Mouse (Mus musculus) embryonic facial prominence, embryonic 13.5 days (tissue): ENCODE measurements around the gene Cav2. TPM values are rescaled to one million over a fixed set of nuclear protein-coding genes. Genes with fewer than 3 reads are reported as not detected.

Experiments used
- ATAC-seq: fragments of 200-750 bp; cut with Nextera tagmentation; 2 replicates; pipeline ENCODE4 v1.8.0; 2017; ENCODE audit warnings: low read depth; ENCODE audit not compliant: insufficient number of reproducible peaks, insufficient read depth, low FRiP score, low TSS enrichment
- H3K27ac ChIP-seq: fragments of 300-500 bp; sonication (generic); 2 replicates; pipeline ENCODE4 v1.5.1; 2015; ENCODE audit warnings: moderate library complexity, mild to moderate bottlenecking, inconsistent platforms
- H3K27me3 ChIP-seq: fragments of 300-500 bp; sonication (generic); 2 replicates; pipeline ENCODE4 v1.6.1; 2015; ENCODE audit warnings: mild to moderate bottlenecking, inconsistent platforms
- H3K36me3 ChIP-seq: fragments of 300-500 bp; sonication (generic); 2 replicates; pipeline ENCODE4 v1.6.1; 2015; ENCODE audit warnings: mild to moderate bottlenecking, inconsistent platforms
- H3K4me1 ChIP-seq: fragments of 300-500 bp; sonication (generic); 2 replicates; pipeline ENCODE4 v1.6.1; 2015; ENCODE audit warnings: inconsistent platforms
- H3K4me2 ChIP-seq: fragments of 300-500 bp; sonication (generic); 2 replicates; pipeline ENCODE4 v1.6.1; 2015; ENCODE audit warnings: moderate library complexity, mild to moderate bottlenecking, inconsistent platforms
- H3K4me3 ChIP-seq: fragments of 300-500 bp; sonication (generic); 2 replicates; pipeline ENCODE4 v1.5.1; 2015; ENCODE audit warnings: mild to moderate bottlenecking, inconsistent platforms
- H3K9ac ChIP-seq: fragments of 300-500 bp; sonication (generic); 2 replicates; pipeline ENCODE4 v1.6.1; 2015; ENCODE audit warnings: mild to moderate bottlenecking, inconsistent platforms
- H3K9me3 ChIP-seq: fragments of 300-500 bp; sonication (generic); 2 replicates; pipeline ENCODE4 v1.6.1; 2016; ENCODE audit warnings: inconsistent platforms
- WGBS: fragments of 180-500 bp; shearing (Covaris S2); methylation state at CpG from one replicate; pipeline ENCODE4 v1.1.7; 2015; ENCODE audit warnings: mixed read lengths; 5-methylcytosine and 5-hydroxymethylcytosine counted together
- polyA plus RNA-seq: library from polyadenylated mRNA; unstranded; fragments of >200 nt; fragmentation: Nextera tagmentation; extraction: Ambion mirVana; gene quantifications from 2 replicates; pipeline ENCODE4 v1.2.1, GENCODE M21; 2015

Cav2 gene
- polyA plus RNA-seq: 15.6 and 15.8 TPM in 2 replicates

- peaks cover 11% of the 10 kb centered on the region for H3K27me3 ChIP-seq
- 1% methylated on average over 40 of the region's 40 CpGs for WGBS
- peaks cover 18% of the 10 kb centered on the region for H3K4me1 ChIP-seq
- H3K9me3 ChIP-seq: no peaks in the 10 kb centered on the region
- peak; percentile 74; the same call in 1 of the 2 replicates for ATAC-seq
- H3K27ac ChIP-seq: peak within 1 kb of the TSS; percentile 33; the same call in 1 of the 2 replicates
- peak within 1 kb of the TSS; percentile 57 for H3K4me3 ChIP-seq
- H3K36me3 ChIP-seq: no peaks in the 10 kb centered on the region
- H3K4me2 ChIP-seq: peak within 1 kb of the TSS; percentile 94
- H3K9ac ChIP-seq: peak within 1 kb of the TSS; percentile 76
These were observed at the start of gene Cav2 for GRCm38 (mm10) chr6:17280939-17281756. TSS of gene Cav2 (plus strand) at chr6:17281185.

- Histone ChIP-seq H3K27ac (no peak overlapping the region), H3K9me3 (0 out of 2 replicates have a peak, but pooled peaks cover 4% of the 10 kb centered on the region), H3K27me3 (no peaks in the 10 kb centered on the region), H3K36me3 (no peaks in the 10 kb centered on the region), H3K9ac (no peak overlapping the region), H3K4me3 (no peak overlapping the region), H3K4me2 (no peak overlapping the region), H3K4me1 (no peaks in the 10 kb centered on the region)
- 95% methylated on average over 1 of the region's 1 CpGs for WGBS
- ATAC-seq: no peak
These were observed 41.3 kb upstream of the Cav2 start for GRCm38 (mm10) chr6:17239693-17240092.

GRCm38 (mm10) chr6:17241013-17241412, 40.0 kb upstream of the Cav2 start:
- H3K27me3 ChIP-seq: no peaks in the 10 kb centered on the region
- H3K36me3 ChIP-seq: no peaks in the 10 kb centered on the region
- 88% methylated on average over 1 of the region's 1 CpGs for WGBS
- no peak overlapping the region for H3K27ac ChIP-seq
- H3K4me1 ChIP-seq: no peaks in the 10 kb centered on the region
- 0 out of 2 replicates have a peak, but pooled peaks cover 4% of the 10 kb centered on the region for H3K9me3 ChIP-seq
- no peak overlapping the region for H3K9ac ChIP-seq
- ATAC-seq: no peak
- H3K4me2 ChIP-seq: no peak overlapping the region
- no peak overlapping the region for H3K4me3 ChIP-seq

- no peak for ATAC-seq
These were observed 34.0 kb upstream of the Cav2 start for GRCm38 (mm10) chr6:17246959-17247358.

GRCm38 (mm10) chr6:17247673-17248072, 33.3 kb upstream of the Cav2 start:
- H3K27ac ChIP-seq: no peak overlapping the region
- H3K36me3 ChIP-seq: no peaks in the 10 kb centered on the region
- no peak for ATAC-seq
- H3K9ac ChIP-seq: no peak overlapping the region
- no peak overlapping the region for H3K4me3 ChIP-seq
- 88% methylated on average over 3 of the region's 3 CpGs for WGBS
- H3K9me3 ChIP-seq: no peaks in the 10 kb centered on the region
- H3K4me2 ChIP-seq: no peak overlapping the region
- H3K4me1 ChIP-seq: no peaks in the 10 kb centered on the region
- no peaks in the 10 kb centered on the region for H3K27me3 ChIP-seq

More at GRCm38 (mm10) chr6:17246959-17247358, 34.0 kb upstream of the Cav2 start:
- Histone ChIP-seq H3K36me3 (no peaks in the 10 kb centered on the region), H3K9ac (no peak overlapping the region), H3K27me3 (no peaks in the 10 kb centered on the region), H3K4me1 (no peaks in the 10 kb centered on the region), H3K9me3 (no peaks in the 10 kb centered on the region), H3K4me3 (no peak overlapping the region), H3K27ac (no peak overlapping the region), H3K4me2 (no peak overlapping the region)
- WGBS: 92% methylated on average over 2 of the region's 2 CpGs

GRCm38 (mm10) chr6:17248241-17248640, 32.7 kb upstream of the Cav2 start:
- 59% methylated on average over 1 of the region's 1 CpGs for WGBS
- no peaks in the 10 kb centered on the region for H3K9me3 ChIP-seq
- no peak overlapping the region for H3K9ac ChIP-seq
- H3K4me3 ChIP-seq: no peak overlapping the region
- no peak overlapping the region for H3K4me2 ChIP-seq
- no peak overlapping the region for H3K27ac ChIP-seq
- no peaks in the 10 kb centered on the region for H3K36me3 ChIP-seq
- no peaks in the 10 kb centered on the region for H3K4me1 ChIP-seq
- no peaks in the 10 kb centered on the region for H3K27me3 ChIP-seq
- ATAC-seq: no peak

- H3K4me2 ChIP-seq: no peak overlapping the region
- ATAC-seq: no peak
- 30% methylated on average over 1 of the region's 1 CpGs for WGBS
These were observed 29.0 kb upstream of the Cav2 start for GRCm38 (mm10) chr6:17251958-17252357.

GRCm38 (mm10) chr6:17258142-17258541, 22.8 kb upstream of the Cav2 start:
- Histone ChIP-seq H3K9me3 (no peaks in the 10 kb centered on the region), H3K4me2 (no peak overlapping the region), H3K9ac (no peak overlapping the region), H3K27ac (no peak overlapping the region), H3K27me3 (no peaks in the 10 kb centered on the region), H3K4me1 (no peaks in the 10 kb centered on the region), H3K4me3 (no peak overlapping the region), H3K36me3 (no peaks in the 10 kb centered on the region)
- 90% methylated on average over 1 of the region's 1 CpGs for WGBS
- no peak for ATAC-seq

More at GRCm38 (mm10) chr6:17251958-17252357, 29.0 kb upstream of the Cav2 start:
- no peaks in the 10 kb centered on the region for H3K4me1 ChIP-seq
- no peaks in the 10 kb centered on the region for H3K36me3 ChIP-seq
- H3K27me3 ChIP-seq: no peaks in the 10 kb centered on the region
- no peak overlapping the region for H3K27ac ChIP-seq
- no peak overlapping the region for H3K4me3 ChIP-seq
- no peak overlapping the region for H3K9ac ChIP-seq
- no peaks in the 10 kb centered on the region for H3K9me3 ChIP-seq

GRCm38 (mm10) chr6:17258911-17259310, 22.1 kb upstream of the Cav2 start:
- no peak for ATAC-seq
- H3K27me3 ChIP-seq: no peaks in the 10 kb centered on the region
- no peak overlapping the region for H3K4me2 ChIP-seq
- H3K4me3 ChIP-seq: no peak overlapping the region
- no peak overlapping the region for H3K27ac ChIP-seq
- 82% methylated on average over 1 of the region's 1 CpGs for WGBS
- H3K9me3 ChIP-seq: no peaks in the 10 kb centered on the region
- no peak overlapping the region for H3K9ac ChIP-seq
- H3K4me1 ChIP-seq: no peaks in the 10 kb centered on the region
- H3K36me3 ChIP-seq: no peaks in the 10 kb centered on the region

GRCm38 (mm10) chr6:17262786-17263185, 18.2 kb upstream of the Cav2 start:
- Histone ChIP-seq H3K4me1 (no peaks in the 10 kb centered on the region), H3K4me2 (no peak overlapping the region), H3K9me3 (no peaks in the 10 kb centered on the region), H3K27me3 (no peaks in the 10 kb centered on the region), H3K4me3 (no peak overlapping the region), H3K9ac (no peak overlapping the region), H3K36me3 (no peaks in the 10 kb centered on the region), H3K27ac (no peak overlapping the region; the same call in 1 of the 2 replicates)
- 36% methylated on average over 2 of the region's 2 CpGs for WGBS
- ATAC-seq: no peak

GRCm38 (mm10) chr6:17265043-17265442, 15.9 kb upstream of the Cav2 start:
- Histone ChIP-seq H3K36me3 (no peaks in the 10 kb centered on the region), H3K4me2 (no peak overlapping the region), H3K27me3 (no peaks in the 10 kb centered on the region), H3K4me3 (no peak overlapping the region), H3K9ac (no peak overlapping the region), H3K4me1 (no peaks in the 10 kb centered on the region), H3K27ac (no peak overlapping the region), H3K9me3 (no peaks in the 10 kb centered on the region)
- WGBS: 65% methylated on average over 4 of the region's 4 CpGs
- ATAC-seq: no peak

GRCm38 (mm10) chr6:17266466-17266865, 14.5 kb upstream of the Cav2 start:
- Histone ChIP-seq H3K9ac (no peak overlapping the region), H3K9me3 (no peaks in the 10 kb centered on the region), H3K4me2 (no peak overlapping the region), H3K36me3 (no peaks in the 10 kb centered on the region), H3K27ac (no peak overlapping the region), H3K4me3 (no peak overlapping the region), H3K27me3 (no peaks in the 10 kb centered on the region), H3K4me1 (no peaks in the 10 kb centered on the region)
- 67% methylated on average over 3 of the region's 3 CpGs for WGBS
- ATAC-seq: no peak
